Mouse (Mus musculus): ENCODE results near the gene Zbtb48. TPM values are rescaled to one million over a fixed set of nuclear protein-coding genes. Genes with fewer than 3 reads are reported as not detected.

The Zbtb48 gene
- total and polyA plus RNA-seq, 3 experiments: 12.1 to 21.4 TPM; not detected in 1

GRCm38 (mm10) chr4:152028456-152028855 is 985 bp upstream of the Zbtb48 start:
- Histone ChIP-seq H3K9ac (ENCODE audit: control insufficient read depth, low read depth, low read length, poor library complexity, severe bottlenecking) (no peak overlapping the region), H3K36me3 (ENCODE audit: control insufficient read depth in 1 of 2, insufficient read depth in 2 of 2, low read length in 2 of 2) (peaks cover 0 to 15% of the 10 kb centered on the region in 2 experiments; a peak in 2 of 4 replicates)

GRCm38 (mm10) chr4:152026751-152027508 is 541 bp downstream of the Zbtb48 start:
- Histone ChIP-seq H3K27me3 (ENCODE audit: control insufficient read depth in 1 of 2, insufficient read depth in 2 of 2, low read length in 2 of 2) (no peaks in the 10 kb centered on the region), H3K9ac (ENCODE audit: control insufficient read depth, low read depth, low read length, poor library complexity, severe bottlenecking) (peak overlapping the region; percentile 84), H3K79me2 (ENCODE audit: control insufficient read depth, insufficient read depth, low read length, poor library complexity) (peaks cover 30% of the 10 kb centered on the region), H3K9me3 (replicated peaks; ENCODE audit: insufficient read depth, low read length) (no peaks in the 10 kb centered on the region), H3K27ac (ENCODE audit: control insufficient read depth, low read depth, low read length) (peak overlapping the region; percentile 37; the same call in 1 of the 2 replicates), H3K4me1 (ENCODE audit: control insufficient read depth in 1 of 2, insufficient read depth in 2 of 2, low read length in 2 of 2) (peaks cover 0 to 22% of the 10 kb centered on the region in 2 experiments; a peak in 3 of 4 replicates), H3K4me3 (ENCODE audit: control insufficient read depth in 1 of 2, insufficient read depth in 1 of 2, low read depth in 2 of 2, low read length in 2 of 2) (peak overlapping the region; percentile 69 to 71), H3K36me3 (ENCODE audit: control insufficient read depth in 1 of 2, insufficient read depth in 2 of 2, low read length in 2 of 2) (peaks cover 0 to 15% of the 10 kb centered on the region in 2 experiments; a peak in 2 of 4 replicates)
- TF ChIP-seq NRF1 (IDR thresholded peaks at IDR 0.05; ENCODE audit: insufficient read depth, low read depth, low read length, poor library complexity, severe bottlenecking) (peak; percentile 56; the same call in 1 of the 2 replicates), MYB (IDR thresholded peaks at IDR 0.05; ENCODE audit: low read depth, low read length) (no peak), ZKSCAN1 (IDR thresholded peaks at IDR 0.05; ENCODE audit: low read depth, low read length) (no peak), JUND (IDR thresholded peaks at IDR 0.05; ENCODE audit: low read depth, low read length) (no peak), CHD2 (IDR thresholded peaks at IDR 0.05; ENCODE audit: low read length) (no peak)
- DNase-seq (ENCODE audit: low read depth, low spot score): peak; percentile 53

More at GRCm38 (mm10) chr4:152028456-152028855, 985 bp upstream of the Zbtb48 start:
- Histone ChIP-seq H3K9me3 (replicated peaks; ENCODE audit: insufficient read depth, low read length) (no peaks in the 10 kb centered on the region), H3K79me2 (ENCODE audit: control insufficient read depth, insufficient read depth, low read length, poor library complexity) (peaks cover 29% of the 10 kb centered on the region), H3K27me3 (ENCODE audit: control insufficient read depth in 1 of 2, insufficient read depth in 2 of 2, low read length in 2 of 2) (no peaks in the 10 kb centered on the region), H3K4me1 (ENCODE audit: control insufficient read depth in 1 of 2, insufficient read depth in 2 of 2, low read length in 2 of 2) (peaks cover 0 to 22% of the 10 kb centered on the region in 2 experiments; a peak in 3 of 4 replicates), H3K4me3 (ENCODE audit: control insufficient read depth in 1 of 2, insufficient read depth in 1 of 2, low read depth in 2 of 2, low read length in 2 of 2) (no peak overlapping the region), H3K27ac (ENCODE audit: control insufficient read depth, low read depth, low read length) (no peak overlapping the region)
- no peak for TF ChIP-seq SMC3 (IDR thresholded peaks at IDR 0.05; ENCODE audit: low read depth, low read length)
- no peak for TF ChIP-seq KAT2A (conservative IDR thresholded peaks at IDR 0.05; ENCODE audit: low read depth, low read length)
- no peak for TF ChIP-seq RAD21 (IDR thresholded peaks at IDR 0.05; ENCODE audit: low read depth, low read length)
- TF ChIP-seq ETS1 (IDR thresholded peaks at IDR 0.05; ENCODE audit: low read depth, low read length): no peak
- no peak for TF ChIP-seq GATA1 (IDR thresholded peaks at IDR 0.05; ENCODE audit: low read depth, low read length)
- no peak for DNase-seq (ENCODE audit: low read depth, low spot score)

GRCm38 (mm10) chr4:152024525-152024924 is 2.9 kb downstream of the Zbtb48 start:
- TF ChIP-seq ZMIZ1 (IDR thresholded peaks at IDR 0.05; ENCODE audit: low read depth, low read length): no peak
- no peak for TF ChIP-seq RCOR1 (IDR thresholded peaks at IDR 0.05; ENCODE audit: low read depth, low read length)
- no peak for TF ChIP-seq USF2 (IDR thresholded peaks at IDR 0.05; ENCODE audit: borderline replicate concordance in 1 of 2, insufficient read depth in 1 of 2, low read depth in 1 of 2, low read length in 2 of 2)
- no peak for TF ChIP-seq POLR2AphosphoS5 (IDR thresholded peaks at IDR 0.05; ENCODE audit: borderline replicate concordance, low read depth, low read length)
- no peak for TF ChIP-seq MYB (IDR thresholded peaks at IDR 0.05; ENCODE audit: low read depth, low read length)
- no peak for TF ChIP-seq POLR2A (IDR thresholded peaks at IDR 0.05; ENCODE audit: control insufficient read depth in 1 of 2, insufficient read depth in 1 of 2, low read depth in 1 of 2, low read length in 2 of 2, poor library complexity in 1 of 2)
- TF ChIP-seq TBP (IDR thresholded peaks at IDR 0.05; ENCODE audit: low read depth, low read length): no peak
- no peak for TF ChIP-seq USF1 (IDR thresholded peaks at IDR 0.05; ENCODE audit: low read depth, low read length)
- TF ChIP-seq KAT2A (conservative IDR thresholded peaks at IDR 0.05; ENCODE audit: low read depth, low read length): no peak
- Histone ChIP-seq H3K9me3 (replicated peaks; ENCODE audit: insufficient read depth, low read length) (no peaks in the 10 kb centered on the region), H3K4me3 (ENCODE audit: control insufficient read depth in 1 of 2, insufficient read depth in 1 of 2, low read depth in 2 of 2, low read length in 2 of 2) (no peak overlapping the region), H3K27ac (ENCODE audit: control insufficient read depth, low read depth, low read length) (no peak overlapping the region), H3K4me1 (ENCODE audit: control insufficient read depth in 1 of 2, insufficient read depth in 2 of 2, low read length in 2 of 2) (peaks cover 0 to 22% of the 10 kb centered on the region in 2 experiments; a peak in 3 of 4 replicates), H3K79me2 (ENCODE audit: control insufficient read depth, insufficient read depth, low read length, poor library complexity) (peaks cover 30% of the 10 kb centered on the region), H3K27me3 (ENCODE audit: control insufficient read depth in 1 of 2, insufficient read depth in 2 of 2, low read length in 2 of 2) (no peaks in the 10 kb centered on the region), H3K9ac (ENCODE audit: control insufficient read depth, low read depth, low read length, poor library complexity, severe bottlenecking) (no peak overlapping the region), H3K36me3 (ENCODE audit: control insufficient read depth in 1 of 2, insufficient read depth in 2 of 2, low read length in 2 of 2) (peaks cover 0 to 15% of the 10 kb centered on the region in 2 experiments; a peak in 2 of 4 replicates)
- DNase-seq (ENCODE audit: low read depth, low spot score): no peak
